Mouse (Mus musculus) kidney, postnatal 0 days (tissue): ENCODE measurements around the gene H2-D1. TPM values are rescaled to one million over a fixed set of nuclear protein-coding genes. Genes with fewer than 3 reads are reported as not detected.
A peak's percentile ranks its signal among the peaks of the same experiment; 100 is the strongest.
"Not testable (repeated sequence)": the region's sequence is repeated elsewhere in the genome, so short reads cannot be mapped to it uniquely, and the experiment has no call there.

Experiments
- ATAC-seq: fragments of 200-750 bp; cut with Nextera tagmentation; replicated peaks from 2 replicates; pipeline ENCODE4 v1.8.0; 2017; ENCODE audit warnings: low read depth, moderate number of reproducible peaks, moderate TSS enrichment, moderate library complexity; ENCODE audit not compliant: low FRiP score
- DNase-seq: peaks from one replicate; pipeline ENCODE4 v3.0.0-alpha.2; 2016; ENCODE audit warnings: low spot score
- H3K27ac ChIP-seq: fragments of 300-500 bp; sonication (generic); 2 replicates; pipeline ENCODE4 v1.5.1; 2014; ENCODE audit warnings: mild to moderate bottlenecking
- H3K27me3 ChIP-seq: fragments of 300-500 bp; sonication (generic); 2 replicates; pipeline ENCODE4 v1.6.1; 2014; ENCODE audit warnings: low read length, mixed read lengths; ENCODE audit not compliant: insufficient read depth
- H3K36me3 ChIP-seq: fragments of 300-500 bp; sonication (generic); 2 replicates; pipeline ENCODE4 v1.6.1; 2014; ENCODE audit warnings: low read length, mixed read lengths; ENCODE audit not compliant: insufficient read depth
- H3K4me1 ChIP-seq: fragments of 300-500 bp; sonication (generic); replicated peaks from 2 replicates; pipeline ENCODE4 v1.6.1; 2014; ENCODE audit warnings: antibody characterized with exemption, low read length, mixed read lengths; ENCODE audit not compliant: insufficient read depth
- H3K4me2 ChIP-seq: fragments of 300-500 bp; sonication (generic); 2 replicates; pipeline ENCODE4 v1.6.1; 2014; ENCODE audit warnings: mild to moderate bottlenecking, low read length, moderate library complexity, mixed read lengths
- H3K4me3 ChIP-seq: fragments of 300-500 bp; sonication (generic); replicated peaks from 2 replicates; pipeline ENCODE4 v1.5.1; 2014; ENCODE audit warnings: low read depth, low read length
- H3K9ac ChIP-seq: fragments of 300-500 bp; sonication (generic); 2 replicates; pipeline ENCODE4 v1.6.1; 2014; ENCODE audit warnings: low read depth, low read length
- H3K9me3 ChIP-seq: fragments of 300-500 bp; sonication (generic); replicated peaks from 2 replicates; pipeline ENCODE4 v1.6.1; 2016; ENCODE audit warnings: low read length, inconsistent platforms, mixed read lengths
- CTCF ChIP-seq: IDR thresholded peaks from 2 replicates; pipeline ENCODE4 v1.5.1; 2016; ENCODE audit warnings: antibody characterized with exemption, low read depth, mild to moderate bottlenecking, moderate library complexity
- WGBS: fragments of 180-500 bp; shearing (Covaris S2); extraction: QIAGEN DNeasy Blood & Tissue Kit; methylation state at CpG from one replicate; pipeline ENCODE4 v1.1.7; 2014; 5-methylcytosine and 5-hydroxymethylcytosine counted together
- polyA plus RNA-seq: library from polyadenylated mRNA; unstranded; fragments of >200 nt; fragmentation: Nextera tagmentation; extraction: Ambion mirVana; gene quantifications from 2 replicates; pipeline ENCODE4 v1.2.1, GENCODE M21; 2015

H2-D1 gene
- polyA plus RNA-seq, 1 experiment from 2014 or later: 111 TPM

DNA sequence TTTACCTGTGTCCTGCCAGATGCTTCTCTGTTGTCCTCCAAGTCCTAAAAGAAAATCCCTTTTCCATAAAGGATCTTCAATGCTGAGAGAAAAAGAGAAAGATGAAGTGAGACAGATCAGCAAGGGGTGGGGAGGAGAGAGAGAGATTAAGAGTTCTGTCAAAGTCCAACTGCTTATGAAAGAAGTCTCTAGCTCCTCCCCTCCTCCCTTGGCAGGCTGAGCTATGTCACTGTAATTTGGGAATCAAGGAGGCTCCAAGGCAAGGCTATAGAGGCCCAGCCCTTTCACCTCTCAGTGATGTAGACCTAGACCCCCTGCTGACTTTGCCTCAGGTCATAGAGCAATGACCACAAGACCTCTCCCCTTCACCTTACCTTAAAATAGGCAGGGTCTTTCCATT, 22.9 kb downstream of the H2-D1 start:
- Histone ChIP-seq H3K4me1 (no peaks in the 10 kb centered on the region), H3K9me3 (no peaks in the 10 kb centered on the region), H3K4me3 (no peak overlapping the region), H3K27ac (no peak overlapping the region), H3K27me3 (no peaks in the 10 kb centered on the region), H3K4me2 (no peak overlapping the region), H3K36me3 (no peaks in the 10 kb centered on the region), H3K9ac (no peak overlapping the region)
- DNase-seq: no peak
- ATAC-seq: no peak
- TF ChIP-seq CTCF: no peak

DNA sequence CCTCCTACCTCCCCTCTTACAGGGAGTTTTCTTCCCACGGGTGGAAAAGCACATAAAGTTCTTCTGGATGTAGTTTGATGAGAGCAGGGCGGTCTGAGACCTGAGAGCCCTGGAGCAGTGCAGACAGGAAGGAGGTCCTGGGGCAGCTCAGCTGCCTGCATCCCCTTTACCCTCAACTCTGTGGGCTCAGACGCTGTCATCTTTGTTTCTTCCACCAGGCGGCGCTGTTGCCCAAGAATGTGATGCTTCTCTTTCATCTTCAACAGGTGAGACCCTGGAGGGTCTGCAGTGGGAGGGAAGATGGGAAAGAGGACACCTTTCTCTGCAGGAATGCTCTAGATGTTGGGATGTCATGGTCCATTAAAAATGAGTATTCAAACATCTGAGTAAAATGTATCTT, 33.3 kb downstream of the H2-D1 start:
- TF ChIP-seq CTCF: peak; percentile 80
- H3K9me3 ChIP-seq, H3K9ac ChIP-seq, ATAC-seq, H3K27ac ChIP-seq, H3K36me3 ChIP-seq, H3K4me3 ChIP-seq, H3K4me2 ChIP-seq, H3K4me1 ChIP-seq, H3K27me3 ChIP-seq: not testable (repeated sequence)
- 7% methylated on average over 5 of the region's 5 CpGs for WGBS
- DNase-seq: peak; percentile 19

DNA sequence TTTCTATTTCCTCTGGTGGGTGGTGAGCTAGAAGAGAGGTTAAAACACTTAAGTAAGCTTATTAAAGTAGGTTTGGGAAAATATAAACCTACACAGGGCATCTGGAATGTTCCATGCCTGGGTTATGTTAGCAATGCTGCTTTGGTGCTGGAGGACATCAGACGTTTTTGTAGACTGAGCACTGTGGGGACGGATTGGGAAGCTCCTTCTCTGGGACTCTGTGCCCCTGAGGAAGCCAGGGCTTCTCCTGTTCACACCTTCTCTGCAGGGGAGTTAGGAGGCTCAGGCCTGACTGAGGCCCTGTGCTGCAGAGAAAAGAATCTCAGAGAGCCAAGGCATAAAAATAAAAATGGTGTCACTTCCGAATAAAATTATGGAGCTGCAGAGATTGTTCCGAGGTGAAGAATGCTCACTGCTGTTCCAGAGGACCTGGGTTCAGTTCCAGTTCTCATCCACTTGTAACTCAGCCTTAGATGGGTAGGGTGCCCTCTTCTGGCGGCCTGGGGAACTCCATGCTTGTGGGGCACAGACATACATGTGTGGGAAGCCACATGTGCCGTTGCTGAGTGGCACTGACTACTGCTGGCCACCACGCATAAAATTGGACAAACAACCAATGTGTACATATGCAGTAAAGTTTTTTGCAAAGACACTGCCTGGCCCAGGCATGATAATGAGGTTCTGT, 37.9 kb downstream of the H2-D1 start:
- not testable (repeated sequence) for H3K4me2 ChIP-seq, H3K27me3 ChIP-seq, DNase-seq, H3K27ac ChIP-seq, H3K9ac ChIP-seq, ATAC-seq, H3K4me3 ChIP-seq, H3K36me3 ChIP-seq, H3K9me3 ChIP-seq, H3K4me1 ChIP-seq
- WGBS: 87% methylated on average over 7 of the region's 7 CpGs

DNA sequence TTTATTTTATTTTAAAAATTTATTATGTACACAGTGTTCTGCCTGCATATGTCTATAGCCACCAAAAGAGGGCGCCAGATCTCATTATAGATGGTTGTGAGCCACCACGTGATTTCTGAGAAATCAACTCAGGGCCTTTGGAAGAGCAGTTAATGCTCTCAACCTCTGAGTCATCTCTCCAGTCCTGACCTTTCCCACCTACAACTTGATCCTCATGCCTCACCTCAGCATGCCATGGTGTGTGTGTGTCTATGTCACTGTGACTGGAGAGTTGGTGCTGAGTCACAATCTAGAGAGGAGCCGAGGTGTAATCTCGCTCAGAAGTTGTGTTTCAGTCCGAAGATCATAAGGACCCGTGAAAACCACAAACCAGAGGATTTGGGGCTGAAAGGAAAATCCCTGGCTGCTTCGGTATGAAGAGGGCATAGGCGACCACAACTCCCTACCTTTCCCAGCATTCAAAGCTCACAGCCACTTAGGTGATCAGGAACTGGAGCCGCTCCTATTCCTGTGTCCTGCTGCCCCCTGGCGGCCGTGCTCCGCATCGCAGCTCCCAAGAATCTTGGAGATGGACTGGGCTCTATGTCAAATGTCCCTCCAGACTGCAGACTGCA, 39.2 kb downstream of the H2-D1 start:
- Histone ChIP-seq H3K36me3 (no peaks in the 10 kb centered on the region), H3K4me1 (no peaks in the 10 kb centered on the region), H3K9me3 (no peaks in the 10 kb centered on the region), H3K4me2 (no peak overlapping the region), H3K4me3 (no peak overlapping the region), H3K9ac (no peak overlapping the region), H3K27ac (no peak overlapping the region), H3K27me3 (no peaks in the 10 kb centered on the region)
- DNase-seq: peak; percentile 60
- ATAC-seq: peak; percentile 69; the same call in 1 of the 2 replicates
- WGBS: 23% methylated on average over 13 of the region's 13 CpGs
- TF ChIP-seq CTCF: peak; percentile 81

DNA sequence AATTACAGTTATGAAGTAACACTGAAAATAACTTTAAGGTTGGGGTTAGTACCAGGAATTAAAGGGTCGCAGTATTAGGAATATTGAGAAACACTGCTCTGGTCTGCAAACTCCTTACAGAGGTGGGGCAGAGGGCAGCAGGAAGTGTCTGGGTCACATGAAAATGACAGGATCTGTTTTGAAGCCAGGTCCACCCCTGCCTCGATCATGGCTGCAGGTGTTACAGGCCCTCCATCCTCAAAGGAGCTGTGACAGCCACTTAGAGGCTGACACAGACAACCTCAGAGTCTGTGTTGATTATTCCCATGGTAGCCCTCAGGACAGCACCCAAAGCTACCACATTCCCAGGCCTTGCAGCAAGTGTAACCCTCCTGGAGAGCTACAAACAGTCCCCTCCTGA, 40.7 kb downstream of the H2-D1 start:
- no peak overlapping the region for H3K4me2 ChIP-seq
- H3K27me3 ChIP-seq: no peaks in the 10 kb centered on the region; the same call in 1 of the 2 replicates
- H3K4me1 ChIP-seq: no peaks in the 10 kb centered on the region
- no peak overlapping the region for H3K27ac ChIP-seq
- no peak for DNase-seq
- H3K36me3 ChIP-seq: no peaks in the 10 kb centered on the region
- ATAC-seq: no peak
- H3K9ac ChIP-seq: no peak overlapping the region
- H3K4me3 ChIP-seq: no peak overlapping the region
- WGBS: 75% methylated on average over 2 of the region's 2 CpGs
- no peaks in the 10 kb centered on the region for H3K9me3 ChIP-seq
- no peak for TF ChIP-seq CTCF

DNA sequence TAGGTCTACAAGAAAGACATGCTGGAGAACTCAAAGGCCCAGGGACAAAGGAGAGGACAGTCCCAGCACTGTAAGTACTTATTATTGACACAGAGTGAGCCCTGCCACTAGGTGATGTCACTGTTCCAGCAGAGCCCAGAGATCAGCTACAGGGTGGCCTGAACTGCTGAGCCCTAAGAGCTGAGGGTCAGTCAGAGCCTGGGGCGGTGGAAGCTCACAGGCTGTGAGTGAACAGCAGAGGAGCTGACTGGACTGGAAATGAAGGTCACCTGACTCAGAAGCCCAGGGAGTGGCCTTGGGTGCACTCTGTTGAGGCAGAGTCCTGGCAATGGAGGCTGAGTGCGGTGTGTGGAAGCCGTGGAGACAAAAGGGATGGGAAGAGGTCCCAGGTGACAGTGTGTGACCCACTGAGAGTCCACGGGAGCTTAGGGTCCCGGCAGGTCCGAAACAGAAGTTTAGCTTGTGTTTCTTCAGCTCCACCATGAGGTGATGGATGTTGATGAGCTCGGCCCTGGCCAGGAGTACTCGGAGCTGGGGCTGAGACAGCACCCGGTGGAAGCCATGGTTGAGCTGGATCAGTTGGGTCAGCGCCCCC, 41.3 kb downstream of the H2-D1 start:
- Histone ChIP-seq H3K36me3 (no peaks in the 10 kb centered on the region), H3K9ac (no peak overlapping the region), H3K4me1 (no peaks in the 10 kb centered on the region), H3K9me3 (no peaks in the 10 kb centered on the region), H3K27ac (no peak overlapping the region), H3K27me3 (no peaks in the 10 kb centered on the region; the same call in 1 of the 2 replicates), H3K4me2 (no peak overlapping the region), H3K4me3 (no peak overlapping the region)
- DNase-seq: no peak
- ATAC-seq: peak; percentile 40; the same call in 1 of the 2 replicates
- no peak for TF ChIP-seq CTCF
- WGBS: 79% methylated on average over 10 of the region's 10 CpGs
